Mouse (Mus musculus) testis, postnatal 10 days (tissue): ENCODE results near the gene Nin.

Experiments
- DNase-seq: peaks from one replicate; pipeline ENCODE4 v3.0.0; 2021; ENCODE audit warnings: low spot score

The Nin gene

GRCm38 (mm10) chr12:70118721-70119345, 5.3 kb upstream of the Nin start:
- DNase-seq: no peak

GRCm38 (mm10) chr12:70117146-70117545, 3.6 kb upstream of the Nin start:
- no peak for DNase-seq

- no peak for DNase-seq
Measured at GRCm38 (mm10) chr12:70112090-70112383, 1.5 kb downstream of the Nin start.

DNA sequence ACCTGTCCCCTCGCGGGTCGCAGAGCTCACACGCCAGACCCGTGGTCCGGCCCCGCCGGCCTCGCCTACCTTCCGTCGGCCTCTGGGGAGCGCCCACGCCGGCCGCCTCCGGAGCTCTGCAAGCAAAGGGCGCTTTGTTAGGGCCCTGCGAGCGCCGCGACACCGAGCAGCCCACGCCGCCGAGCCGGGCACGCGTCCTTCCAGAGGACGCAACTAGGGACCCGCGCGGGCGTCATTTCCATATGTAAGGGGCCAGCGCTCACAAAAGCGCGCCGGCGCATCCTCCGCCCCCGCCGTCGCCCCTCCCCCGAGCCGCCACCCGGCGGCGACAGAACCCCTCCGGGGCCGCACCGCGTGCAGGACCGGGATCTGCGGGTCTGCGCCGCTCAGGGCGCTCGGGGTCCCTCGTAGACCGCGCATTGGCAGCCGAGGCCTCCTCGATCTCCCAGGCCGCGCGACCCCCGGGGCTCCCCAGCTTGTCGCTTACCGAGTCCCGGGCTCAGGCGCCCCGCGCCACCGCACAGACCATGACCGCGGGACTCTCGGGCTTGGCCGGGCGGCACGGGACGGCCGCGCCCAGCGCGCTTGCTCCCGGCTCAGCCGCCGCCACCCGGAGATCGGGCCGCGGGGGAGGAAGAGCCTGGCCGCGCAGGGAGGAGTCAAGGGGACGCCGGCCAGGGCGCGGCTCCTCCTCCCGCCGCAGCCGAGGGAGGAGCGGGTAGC, 2.0 kb downstream of the Nin start:
- peak; percentile 76 for DNase-seq

GRCm38 (mm10) chr12:70111117-70111366, 2.5 kb downstream of the Nin start:
- no peak for DNase-seq

DNA sequence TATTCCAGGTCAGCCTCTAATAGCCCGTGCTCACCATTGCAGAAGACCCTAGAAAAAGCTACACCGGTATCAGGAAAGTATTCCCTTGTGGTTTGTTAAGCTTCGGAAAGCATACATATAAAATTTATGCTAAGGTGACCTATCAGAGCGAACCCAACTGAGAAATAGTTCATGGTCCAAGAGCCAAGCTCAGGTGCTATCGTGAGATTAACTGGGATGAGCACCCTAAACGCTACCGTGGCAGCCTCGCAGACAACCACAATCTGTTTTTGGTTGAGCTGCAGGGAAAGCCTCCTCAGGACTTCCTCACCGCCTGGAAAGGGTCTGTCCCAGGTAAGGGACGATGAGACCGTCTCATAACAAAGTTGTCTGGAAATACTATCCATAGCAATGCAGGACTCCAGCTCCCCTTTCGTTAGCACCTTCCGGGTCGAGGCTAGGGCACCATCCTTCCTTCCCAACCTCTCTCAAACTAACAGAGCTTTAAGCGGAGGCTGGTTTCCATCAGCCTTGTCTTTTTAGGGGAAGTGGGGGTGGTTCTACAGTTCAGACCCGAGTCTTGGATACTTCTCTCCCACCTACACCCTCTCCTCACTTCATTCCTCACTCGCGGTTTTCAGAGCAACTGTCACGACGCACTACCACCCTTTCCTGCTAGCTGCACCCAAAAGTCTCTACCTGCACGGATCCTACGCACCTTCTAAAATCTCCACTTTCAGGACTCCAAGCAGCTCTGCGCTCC, 3.0 kb downstream of the Nin start:
- DNase-seq: no peak

- no peak for DNase-seq
Measured at GRCm38 (mm10) chr12:70109921-70110320, 3.6 kb downstream of the Nin start.

DNA sequence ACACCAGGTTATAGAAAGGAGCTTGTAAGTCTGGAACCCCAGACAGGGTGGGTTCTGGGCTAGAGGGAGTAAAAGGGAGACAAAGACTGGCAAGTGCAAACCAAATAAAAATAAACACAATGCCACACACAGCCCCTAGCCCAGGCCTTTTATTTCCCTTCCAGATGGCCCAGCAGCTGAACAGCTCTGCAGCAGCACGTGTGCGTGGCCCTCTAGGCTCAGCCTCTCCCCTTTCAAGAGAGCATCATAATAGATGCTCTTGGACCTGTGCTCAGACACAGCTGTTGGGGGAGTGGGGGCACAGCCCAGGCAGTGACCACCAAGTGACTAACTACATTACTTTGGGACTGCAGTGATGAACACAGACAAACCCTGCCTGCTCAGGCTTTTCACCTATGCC, 5.4 kb downstream of the Nin start:
- no peak for DNase-seq

DNA sequence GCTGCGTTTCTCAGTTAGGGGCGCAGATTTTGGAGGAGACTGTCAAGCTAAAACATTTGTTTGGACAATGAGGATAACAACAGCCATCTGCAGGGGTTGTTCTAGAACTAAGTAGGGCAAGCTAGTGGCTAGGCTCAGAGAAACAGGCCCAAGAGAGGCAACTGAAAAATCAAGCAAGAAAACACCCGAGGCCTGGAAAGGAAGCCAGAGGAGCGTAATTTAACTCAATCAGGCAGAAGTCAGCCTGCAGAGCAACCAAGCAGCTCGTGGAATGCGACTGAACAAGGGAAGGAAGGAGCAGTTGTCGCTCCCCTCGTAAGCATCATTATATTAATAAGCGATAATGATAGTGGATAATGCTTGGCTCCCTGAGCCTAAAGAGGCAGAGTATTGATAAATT, 7.0 kb downstream of the Nin start:
- DNase-seq: no peak

GRCm38 (mm10) chr12:70105885-70106284, 7.6 kb downstream of the Nin start:
- no peak for DNase-seq

GRCm38 (mm10) chr12:70104776-70105420, 8.6 kb downstream of the Nin start:
- no peak for DNase-seq

DNA sequence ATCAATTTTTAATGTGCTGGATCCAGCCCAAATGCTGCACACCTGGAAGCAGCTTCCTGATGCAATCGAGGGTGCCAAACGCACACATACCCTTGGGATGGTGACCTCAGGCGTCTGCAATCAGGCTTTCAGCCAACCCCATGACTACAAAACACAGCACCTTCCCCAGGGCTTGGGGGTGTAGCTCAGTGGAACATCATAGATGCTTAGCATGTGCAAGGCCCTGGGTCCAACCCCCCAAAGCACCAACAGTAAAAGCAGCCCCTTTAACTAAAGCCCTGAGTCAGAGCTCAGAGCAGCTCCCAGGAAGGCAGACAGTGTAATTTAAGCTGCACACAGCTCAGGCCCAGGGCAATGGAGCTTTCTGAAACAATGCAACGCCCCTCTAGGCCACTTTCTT, 9.3 kb downstream of the Nin start:
- DNase-seq: no peak

- DNase-seq: no peak
Measured at GRCm38 (mm10) chr12:70103257-70103656, 10.3 kb downstream of the Nin start.

DNA sequence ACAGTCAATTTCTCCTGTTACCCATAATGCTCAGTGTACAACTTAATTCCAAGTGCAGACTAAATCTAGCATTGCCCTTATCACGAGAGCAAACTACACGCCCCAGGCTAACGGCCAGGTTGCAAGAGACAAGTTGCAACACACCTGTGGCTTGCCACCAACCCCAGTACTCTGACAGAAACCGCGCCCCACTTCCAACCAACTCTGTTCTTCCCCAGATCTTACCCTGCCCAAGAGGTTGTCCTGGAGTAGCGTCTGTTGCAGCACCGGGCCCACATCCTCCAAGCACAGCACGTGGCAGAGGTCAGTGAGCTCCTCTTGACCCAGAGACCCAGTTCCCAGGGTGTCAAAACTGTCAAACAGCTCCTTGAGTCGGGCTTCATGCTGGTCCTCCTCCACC, 11.1 kb downstream of the Nin start:
- DNase-seq: no peak

- no peak for DNase-seq
Measured at GRCm38 (mm10) chr12:70101823-70102222, 11.7 kb downstream of the Nin start.

DNA sequence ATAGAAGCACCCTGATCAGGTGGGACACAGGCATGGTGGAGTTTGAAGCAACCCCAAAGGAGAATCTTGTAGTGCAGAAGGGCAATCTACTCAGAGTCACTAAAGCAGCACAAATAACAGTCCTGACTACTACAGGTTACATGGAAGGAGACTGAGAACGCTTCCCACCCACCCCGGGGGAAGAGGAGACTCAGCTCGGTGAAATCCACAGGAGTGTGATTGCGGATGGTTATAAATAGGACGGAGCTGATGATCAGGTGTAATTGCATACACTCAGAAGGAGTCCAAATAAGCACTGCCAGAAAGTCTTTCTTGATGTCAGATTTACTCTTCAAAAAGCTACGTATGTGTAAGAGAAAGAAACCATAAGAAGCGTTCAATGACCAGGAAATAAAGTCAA, 15.6 kb downstream of the Nin start:
- no peak for DNase-seq

DNA sequence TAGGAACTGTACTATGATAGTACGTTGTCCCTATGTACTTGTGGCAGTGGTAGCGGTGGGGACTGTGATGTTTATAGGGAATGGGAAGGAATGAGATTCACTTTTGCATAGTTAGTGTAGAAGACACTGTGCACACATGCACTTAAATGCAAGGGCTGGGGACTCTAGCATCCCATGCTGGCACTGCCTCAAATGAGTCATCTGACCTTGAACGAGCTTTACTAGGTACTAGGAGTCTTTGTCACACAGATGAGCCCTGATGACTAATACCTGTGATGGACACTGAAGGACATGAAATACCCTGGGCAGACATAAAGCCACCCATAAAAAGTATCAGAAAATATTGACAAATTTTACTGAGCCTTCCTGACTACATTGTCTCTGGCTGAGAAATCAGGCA, 16.2 kb downstream of the Nin start:
- no peak for DNase-seq

GRCm38 (mm10) chr12:70093266-70093893, 20.1 kb downstream of the Nin start:
- no peak for DNase-seq

- no peak for DNase-seq
Measured at GRCm38 (mm10) chr12:70088297-70088696, 25.2 kb downstream of the Nin start.

DNA sequence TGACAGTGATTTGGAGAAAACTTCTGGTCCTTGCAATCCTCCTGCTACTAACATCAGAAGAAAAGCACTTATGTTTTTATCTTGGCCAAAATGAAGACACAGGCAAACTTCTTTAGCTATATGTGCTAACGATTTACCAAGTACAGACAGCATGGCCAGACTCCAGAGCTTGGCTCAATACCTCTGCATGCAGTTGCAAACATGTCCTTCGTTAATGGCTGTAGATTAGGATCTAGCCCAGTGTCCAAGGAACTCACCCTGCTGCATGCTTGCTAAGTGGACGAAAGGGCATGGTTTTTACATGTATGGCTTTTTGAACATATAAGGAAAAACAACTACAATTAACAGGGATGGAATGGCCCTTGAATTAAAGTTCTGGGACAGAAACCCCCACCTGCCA, 28.2 kb downstream of the Nin start:
- DNase-seq: no peak

DNA sequence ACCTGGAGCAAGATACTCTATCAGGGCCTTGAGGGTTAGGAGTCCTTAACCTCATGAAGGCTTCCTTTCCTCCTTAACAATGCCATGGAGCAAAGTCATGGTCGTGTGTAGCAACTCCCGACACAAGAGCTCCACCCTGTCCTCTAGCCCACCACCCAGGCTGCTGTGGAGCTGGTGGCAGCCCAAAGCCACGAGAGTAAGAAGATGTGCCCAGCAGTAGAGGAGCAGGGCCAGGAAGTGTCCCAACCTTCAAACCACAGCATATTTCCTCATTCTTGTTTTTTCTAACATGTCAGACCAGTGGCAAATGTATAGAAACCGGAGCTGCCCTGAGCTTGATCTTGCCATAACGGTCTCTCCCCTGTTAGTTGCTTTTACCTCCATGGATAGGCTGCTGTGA, 29.3 kb downstream of the Nin start:
- no peak for DNase-seq

DNA sequence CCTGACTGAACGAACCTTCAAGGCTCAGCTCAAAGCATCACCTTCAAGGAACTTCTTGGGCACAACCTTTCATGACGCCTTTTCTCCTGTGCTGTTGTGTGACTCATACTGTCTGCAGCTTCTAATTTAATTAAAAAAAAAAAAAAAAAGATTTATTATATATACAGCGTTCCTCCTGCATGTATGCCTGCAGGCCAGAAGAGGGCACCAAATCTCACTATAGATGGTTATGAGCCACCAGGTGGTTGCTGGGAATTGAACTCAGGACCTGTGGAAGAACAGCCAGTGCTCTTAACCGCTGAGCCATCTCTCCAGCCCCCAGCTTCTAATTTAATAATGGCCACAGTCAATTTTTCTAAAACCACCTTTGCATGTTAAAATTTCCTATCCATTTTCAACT, 29.8 kb downstream of the Nin start:
- no peak for DNase-seq
